Mouse (Mus musculus): ENCODE measurements around the gene Kif14. TPM values are rescaled to one million over a fixed set of nuclear protein-coding genes. Genes with fewer than 3 reads are reported as not detected.

Gene Kif14
- 1.5 TPM for polyA plus RNA-seq (2014; fragmentation: Illumina TruSeq; extraction: RNeasy Lipid Tissue Mini Kit (QIAGEN cat#74804); ENCODE audit: low read depth, low replicate concordance)

DNA sequence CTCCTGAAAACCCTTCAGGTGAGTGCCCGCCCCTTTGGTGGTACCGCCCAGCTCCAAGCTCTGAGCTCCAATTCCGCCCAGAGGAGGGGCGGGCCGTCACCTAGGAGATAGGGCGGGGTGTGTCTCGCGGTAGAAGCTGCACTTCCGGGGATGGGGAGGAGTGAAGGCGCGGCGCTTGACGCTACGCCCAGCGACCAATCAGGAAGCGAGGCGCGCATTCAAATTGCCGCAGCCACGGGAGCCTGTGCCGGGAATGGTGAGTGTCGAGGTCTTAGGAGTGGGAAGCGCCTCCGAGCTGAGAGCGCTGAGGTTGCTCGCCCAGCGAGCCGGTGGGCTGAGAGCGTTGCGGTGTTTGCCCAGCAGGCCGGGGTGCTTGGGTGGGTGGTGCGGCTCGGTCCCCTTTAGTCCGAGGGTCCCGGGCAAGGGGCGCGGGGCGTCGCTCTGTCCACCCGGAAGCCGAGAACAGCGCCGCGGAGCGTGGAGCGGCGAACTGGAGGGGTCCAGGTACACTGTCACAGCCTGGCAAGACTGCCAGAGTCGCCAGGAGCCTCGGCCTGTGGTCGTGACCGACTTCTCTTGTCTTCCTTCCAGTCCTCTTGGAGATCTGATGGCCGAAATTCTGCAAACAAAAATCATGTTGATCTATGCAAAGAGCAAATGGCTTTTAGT is at the start of gene Kif14:
Kif14 (plus strand) TSS at position 201 of the 669 bp plus-strand sequence.

Other genes starting within 250 kb of the Kif14 start
- gene Inava, start 232.1 kb upstream of the Kif14 start, polyA plus RNA-seq (2014; fragmentation: Illumina TruSeq; extraction: RNeasy Lipid Tissue Mini Kit (QIAGEN cat#74804); ENCODE audit: low read depth, low replicate concordance), result 11.0 TPM
- gene Gpr25, start 205.5 kb upstream of the Kif14 start, polyA plus RNA-seq (2014; fragmentation: Illumina TruSeq; extraction: RNeasy Lipid Tissue Mini Kit (QIAGEN cat#74804); ENCODE audit: low read depth, low replicate concordance), result not detected
- gene Camsap2, start 120.2 kb upstream of the Kif14 start, polyA plus RNA-seq (2014; fragmentation: Illumina TruSeq; extraction: RNeasy Lipid Tissue Mini Kit (QIAGEN cat#74804); ENCODE audit: low read depth, low replicate concordance), result 32.3 TPM
- 2.6 TPM for gene Ddx59, start 51.1 kb upstream of the Kif14 start, polyA plus RNA-seq (2014; fragmentation: Illumina TruSeq; extraction: RNeasy Lipid Tissue Mini Kit (QIAGEN cat#74804); ENCODE audit: low read depth, low replicate concordance)
- gene Zfp281, start 158.6 kb downstream of the Kif14 start, polyA plus RNA-seq (2014; fragmentation: Illumina TruSeq; extraction: RNeasy Lipid Tissue Mini Kit (QIAGEN cat#74804); ENCODE audit: low read depth, low replicate concordance), result 24.0 TPM